Mouse (Mus musculus) testis, adult 10 weeks (tissue): ENCODE measurements around the gene Stat5a. TPM values are rescaled to one million over a fixed set of nuclear protein-coding genes. Genes with fewer than 3 reads are reported as not detected.

Source experiments
- polyA plus RNA-seq: library from polyadenylated mRNA; stranded (reverse); fragments of 350-450 nt; fragmentation: Illumina TruSeq; extraction: RNeasy Lipid Tissue Mini Kit (QIAGEN cat#74804); gene quantifications from one replicate; pipeline ENCODE4 v1.2.3, GENCODE M21; 2014; ENCODE audit warnings: low read depth, low replicate concordance

Gene Stat5a
- polyA plus RNA-seq, result 0.85 TPM

DNA sequence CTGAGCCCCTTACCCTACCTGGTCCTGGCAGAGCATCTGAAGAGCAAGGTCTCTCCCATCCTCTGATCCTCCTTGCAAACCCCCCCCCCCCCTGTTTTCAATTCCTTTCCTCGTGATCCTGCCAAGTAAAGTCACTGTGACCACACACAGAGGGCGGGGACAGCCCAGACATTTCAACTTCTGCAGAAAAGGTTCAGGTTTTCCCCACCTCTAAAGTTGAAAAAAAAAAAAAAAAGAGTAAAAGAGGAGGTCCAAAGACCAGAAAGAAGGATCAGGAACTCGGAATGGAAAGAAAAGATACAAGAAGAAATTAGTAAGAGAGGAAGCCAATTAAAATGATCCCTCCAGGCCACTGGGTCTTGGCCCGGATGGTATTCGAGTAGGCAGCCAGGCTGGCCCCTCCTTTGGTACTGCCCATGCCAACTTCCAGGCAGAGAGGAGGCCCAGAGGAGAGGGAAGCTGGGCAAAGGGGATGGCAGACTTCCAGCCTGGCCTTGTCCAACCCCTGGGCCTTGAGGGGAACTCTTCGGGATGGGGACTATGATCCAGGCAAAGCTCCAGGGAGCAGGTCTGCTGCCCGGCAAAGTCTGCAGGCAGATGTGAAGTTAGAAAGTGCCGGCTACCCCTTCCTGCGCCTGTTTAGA, at the start of gene Stat5a:
Gene Stat5a, plus strand, starts transcription at position 417 of the 644 bp plus-strand sequence.

DNA sequence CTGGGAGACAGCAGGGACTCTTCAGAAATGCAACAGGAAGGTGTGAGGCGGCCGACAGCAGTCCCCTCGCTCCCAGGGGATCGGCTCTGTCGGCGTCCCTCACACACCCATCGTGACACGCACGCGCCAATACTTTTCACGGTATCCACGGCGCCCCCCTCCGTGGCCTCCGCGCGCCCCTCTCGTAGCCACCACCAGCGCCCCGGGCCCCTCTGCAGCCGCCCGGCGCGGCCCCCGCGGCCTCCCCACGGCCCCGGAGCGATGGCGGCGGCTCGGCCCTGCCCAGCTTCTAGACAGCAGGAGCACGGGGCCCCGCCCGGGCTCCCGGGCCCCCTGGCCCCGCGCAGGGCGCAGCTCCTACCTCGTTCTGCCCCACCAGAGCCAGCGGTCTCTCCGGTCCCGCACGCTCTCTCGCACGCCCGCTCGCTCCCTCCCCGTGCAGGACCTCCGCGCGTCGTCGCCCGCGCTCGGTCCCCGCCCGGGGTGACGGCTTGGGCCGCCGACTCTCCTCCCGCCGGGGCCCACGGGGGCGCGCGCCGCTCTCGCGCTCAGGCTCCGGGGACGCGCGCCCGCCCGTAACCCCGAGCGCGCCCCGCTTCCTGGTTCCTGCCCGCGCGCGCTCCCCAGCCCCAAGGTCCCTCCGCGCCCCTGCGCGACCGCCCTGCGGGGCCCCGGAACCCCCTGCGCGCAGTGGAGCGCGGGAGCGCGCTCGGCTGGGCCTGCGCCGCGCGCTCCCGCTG, 8.9 kb upstream of the Stat5a start, which contains the start of gene Stat5b:
Gene Stat5b, minus strand, starts transcription at position 687 of the 740 bp plus-strand sequence.

Other genes with a start within 250 kb of the Stat5a start
- gene Nkiras2, start 240.1 kb upstream of the Stat5a start, polyA plus RNA-seq, result 13.0 TPM
- 259 TPM for gene Dnajc7, start 239.2 kb upstream of the Stat5a start, polyA plus RNA-seq
- 0.11 TPM for gene Zfp385c, start 166.9 kb upstream of the Stat5a start, polyA plus RNA-seq
- 6.3 TPM for gene Dhx58, start 155.1 kb upstream of the Stat5a start, polyA plus RNA-seq
- gene Kat2a, start 146.9 kb upstream of the Stat5a start, polyA plus RNA-seq, result 2.8 TPM
- gene Hspb9, start 145.5 kb upstream of the Stat5a start, polyA plus RNA-seq, result 93.0 TPM
- gene Rab5c, start 121.1 kb upstream of the Stat5a start, polyA plus RNA-seq, result 10.5 TPM
- not detected for gene Kcnh4, start 99.4 kb upstream of the Stat5a start, polyA plus RNA-seq
- gene Hcrt, start 96.4 kb upstream of the Stat5a start, polyA plus RNA-seq, result not detected
- 0.18 TPM for gene Ghdc, start 88.4 kb upstream of the Stat5a start, polyA plus RNA-seq
- gene Stat5b, start 8.6 kb upstream of the Stat5a start, polyA plus RNA-seq, result 0.42 TPM
- 10.7 TPM for gene Stat3, start 80.2 kb downstream of the Stat5a start, polyA plus RNA-seq
- 5.4 TPM for gene Cavin1, start 111.5 kb downstream of the Stat5a start, polyA plus RNA-seq
- gene Atp6v0a1, start 150.1 kb downstream of the Stat5a start, polyA plus RNA-seq, result 31.0 TPM
- 0.98 TPM for gene Naglu, start 210.7 kb downstream of the Stat5a start, polyA plus RNA-seq
- gene Hsd17b1, start 219.1 kb downstream of the Stat5a start, polyA plus RNA-seq, result 0.62 TPM
- gene Coasy, start 223.2 kb downstream of the Stat5a start, polyA plus RNA-seq, result 1.7 TPM
- gene Mlx, start 227.9 kb downstream of the Stat5a start, polyA plus RNA-seq, result 8.3 TPM
- gene Psmc3ip, start 236.1 kb downstream of the Stat5a start, polyA plus RNA-seq, result 124 TPM